Mouse (Mus musculus): Measurements from ENCODE around the gene Lat2.
A peak's percentile ranks its signal among the peaks of the same experiment; 100 is the strongest.
"Not testable (repeated sequence)": the region's sequence is repeated elsewhere in the genome, so short reads cannot be mapped to it uniquely, and the experiment has no call there.

The Lat2 gene

GRCm38 (mm10) chr5:134614802-134615201 lies at the start of gene Lat2:
Gene Lat2 (minus strand): TSS chr5:134615025.
- no peak for DNase-seq (ENCODE audit: low read depth)

- DNase-seq (ENCODE audit: low read depth): no peak
Measured at GRCm38 (mm10) chr5:134656708-134657107, 41.9 kb upstream of the Lat2 start.

GRCm38 (mm10) chr5:134652015-134652414 lies 37.2 kb upstream of the Lat2 start:
- DNase-seq (ENCODE audit: low read depth): no peak

GRCm38 (mm10) chr5:134650926-134651325 lies 36.1 kb upstream of the Lat2 start:
- peak; percentile 58 for DNase-seq (ENCODE audit: low read depth)

GRCm38 (mm10) chr5:134648976-134649375 lies 34.2 kb upstream of the Lat2 start:
- not testable (repeated sequence) for DNase-seq (ENCODE audit: low read depth)

- DNase-seq (ENCODE audit: low read depth): no peak
Measured at GRCm38 (mm10) chr5:134647394-134647793, 32.6 kb upstream of the Lat2 start.

- no peak for DNase-seq (ENCODE audit: low read depth)
Measured at GRCm38 (mm10) chr5:134646461-134646860, 31.6 kb upstream of the Lat2 start.

GRCm38 (mm10) chr5:134644643-134645118 lies 29.9 kb upstream of the Lat2 start:
- no peak for DNase-seq (ENCODE audit: low read depth)

- DNase-seq (ENCODE audit: low read depth): no peak
Measured at GRCm38 (mm10) chr5:134644121-134644520, 29.3 kb upstream of the Lat2 start.

- DNase-seq (ENCODE audit: low read depth): no peak
Measured at GRCm38 (mm10) chr5:134640371-134640770, 25.5 kb upstream of the Lat2 start.

- DNase-seq (ENCODE audit: low read depth): peak; percentile 85
Measured at GRCm38 (mm10) chr5:134639269-134639682, 24.5 kb upstream of the Lat2 start, which contains the start of gene Eif4h. Gene Eif4h (minus strand): TSS chr5:134639490.

GRCm38 (mm10) chr5:134638461-134639268 lies 23.8 kb upstream of the Lat2 start:
- DNase-seq (ENCODE audit: low read depth): no peak

- no peak for DNase-seq (ENCODE audit: low read depth)
Measured at GRCm38 (mm10) chr5:134637820-134638367, 23.1 kb upstream of the Lat2 start.

GRCm38 (mm10) chr5:134632841-134633240 lies 18.0 kb upstream of the Lat2 start:
- DNase-seq (ENCODE audit: low read depth): no peak

- no peak for DNase-seq (ENCODE audit: low read depth)
Measured at GRCm38 (mm10) chr5:134630835-134631234, 16.0 kb upstream of the Lat2 start.

GRCm38 (mm10) chr5:134629508-134629907 lies 14.7 kb upstream of the Lat2 start:
- no peak for DNase-seq (ENCODE audit: low read depth)

GRCm38 (mm10) chr5:134622069-134622468 lies 7.2 kb upstream of the Lat2 start:
- DNase-seq (ENCODE audit: low read depth): no peak

GRCm38 (mm10) chr5:134621099-134621640 lies 6.3 kb upstream of the Lat2 start:
- no peak for DNase-seq (ENCODE audit: low read depth)

- DNase-seq (ENCODE audit: low read depth): no peak
Measured at GRCm38 (mm10) chr5:134620457-134620856, 5.6 kb upstream of the Lat2 start.

GRCm38 (mm10) chr5:134617071-134617470 lies 2.2 kb upstream of the Lat2 start:
- DNase-seq (ENCODE audit: low read depth): peak; percentile 56

GRCm38 (mm10) chr5:134615780-134616179 lies 955 bp upstream of the Lat2 start:
- DNase-seq (ENCODE audit: low read depth): no peak

- DNase-seq (ENCODE audit: low read depth): no peak
Measured at GRCm38 (mm10) chr5:134615380-134615779, 555 bp upstream of the Lat2 start.

- DNase-seq (ENCODE audit: low read depth): no peak
Measured at GRCm38 (mm10) chr5:134614296-134614695, 529 bp downstream of the Lat2 start.
